Mouse (Mus musculus) heart, postnatal 0 days (tissue): ENCODE measurements around the gene Calr3.

Experiments
- CTCF ChIP-seq: IDR thresholded peaks from 2 replicates; pipeline ENCODE4 v1.5.1; 2016; ENCODE audit warnings: antibody characterized with exemption, control low read depth, low read depth
- EP300 ChIP-seq: IDR thresholded peaks from 2 replicates; pipeline ENCODE4 v1.6.1; 2016; ENCODE audit warnings: antibody characterized with exemption, low read depth

GRCm38 (mm10) chr8:72443338-72443993 is at the start of gene Calr3, which contains the start of gene 1700030K09Rik:
- TF ChIP-seq CTCF, result no peak
- no peak for TF ChIP-seq EP300
